Mouse (Mus musculus) natural killer cell, adult 2 months (primary cell): Measurements from ENCODE around the gene Cd99l2.

Experiments
- DNase-seq, 2 experiments: peaks; one replicate each; pipeline ENCODE4 v3.0.0; 2022; ENCODE audit warnings: low spot score in 2 of 2

Gene Cd99l2

DNA sequence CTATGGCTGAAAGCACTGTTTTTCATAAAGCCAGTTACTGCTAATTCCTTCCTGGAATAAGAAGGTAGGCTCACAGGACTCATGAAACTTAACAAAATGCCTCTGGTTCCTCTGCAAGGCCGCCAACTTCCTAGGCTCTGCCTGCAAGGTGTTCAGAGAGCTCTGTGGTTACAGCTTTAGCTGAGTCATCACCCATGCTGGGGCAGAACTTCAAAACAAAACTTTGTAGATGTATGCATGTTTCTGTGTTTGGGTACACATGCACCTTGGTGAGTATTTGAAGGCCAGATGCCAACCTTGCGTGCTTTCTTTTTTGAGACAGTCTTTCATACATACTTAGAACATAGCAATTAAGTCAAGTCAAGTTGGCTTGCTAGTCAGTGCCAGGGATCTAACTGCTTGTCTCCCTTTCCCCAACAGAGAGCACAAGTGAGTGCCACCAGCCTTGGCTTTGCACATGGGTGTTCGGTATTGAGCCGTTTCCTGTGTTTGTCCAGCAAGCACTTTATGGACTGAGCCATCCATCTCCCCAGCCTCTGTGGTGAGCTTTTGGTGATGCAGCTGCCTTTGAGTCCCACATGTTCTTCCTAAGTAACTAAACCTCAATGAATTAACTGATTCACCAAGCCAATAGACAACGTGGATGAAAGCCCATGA is 23.9 kb downstream of the Cd99l2 start:
- peak; percentile 3 to 10 for DNase-seq

DNA sequence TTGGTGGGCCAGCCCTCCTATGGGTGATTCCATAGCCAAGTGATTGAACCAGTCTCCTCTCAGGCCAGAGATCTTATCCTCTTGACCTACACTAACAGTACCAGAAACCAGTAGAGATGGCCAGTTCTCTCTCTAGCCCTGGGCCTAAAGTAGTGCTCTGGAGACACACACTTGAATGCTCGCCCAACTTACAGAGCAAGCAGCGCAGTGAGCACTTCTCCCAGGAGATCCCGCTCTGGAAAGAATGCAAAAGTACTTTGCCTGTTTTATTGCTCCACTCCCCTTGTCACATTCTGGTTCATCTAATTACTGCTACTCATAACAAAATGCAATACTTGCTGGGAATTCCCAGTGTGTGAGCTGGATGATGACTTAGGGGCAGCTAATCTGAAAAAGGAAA is 25.2 kb downstream of the Cd99l2 start:
- DNase-seq = no peak

DNA sequence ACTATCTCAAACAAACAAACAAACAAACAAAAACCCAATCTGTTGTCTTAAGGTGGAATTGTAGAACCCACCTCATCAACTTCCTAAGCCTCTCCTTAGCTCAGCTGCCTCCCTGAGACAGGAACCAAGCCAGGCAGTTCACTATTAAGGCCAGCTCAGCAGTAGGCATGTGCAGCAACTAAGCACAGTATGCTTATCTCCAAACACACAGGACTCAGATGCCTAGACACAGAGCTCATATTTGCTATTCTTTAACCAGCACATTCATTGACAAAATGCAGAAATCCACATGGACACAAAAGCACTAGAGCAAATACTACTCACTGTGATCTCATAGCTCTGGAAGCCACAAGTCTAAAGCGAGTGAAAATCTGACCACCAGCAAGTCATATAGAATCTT is 27.2 kb downstream of the Cd99l2 start:
- no peak for DNase-seq

- DNase-seq = no peak
These were observed 28.4 kb downstream of the Cd99l2 start for GRCm38 (mm10) chrX:71464138-71464826.

DNA sequence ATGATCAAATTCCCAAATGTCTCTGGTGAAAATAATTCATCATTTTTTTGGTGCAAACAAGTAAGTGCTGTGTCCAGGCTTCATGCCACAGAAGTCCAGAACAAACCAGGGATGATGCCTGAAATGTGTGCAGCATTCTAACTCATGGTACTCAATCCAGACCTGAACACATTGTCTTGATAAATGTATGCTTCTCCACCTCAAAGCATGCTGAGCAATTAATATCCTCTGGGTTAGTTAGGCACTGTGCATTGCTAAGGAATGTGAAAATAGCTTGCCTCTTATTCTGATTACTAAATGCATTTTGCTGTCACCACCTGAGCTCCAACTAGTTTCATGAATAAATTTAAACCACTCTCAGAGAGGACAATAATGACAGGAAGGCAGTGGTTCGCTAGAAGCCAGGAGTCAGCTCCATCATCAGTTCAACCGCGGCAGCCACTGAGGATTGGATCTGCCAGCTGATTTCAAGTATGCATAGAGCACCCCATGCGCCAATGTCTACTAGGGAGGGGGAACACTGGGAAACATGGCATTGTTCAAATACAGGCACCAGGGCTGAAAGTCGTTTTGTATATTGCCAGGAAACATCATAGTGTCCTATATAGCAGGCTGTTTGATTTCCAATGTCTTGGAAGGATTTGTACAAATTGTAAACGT is 36.4 kb downstream of the Cd99l2 start:
- DNase-seq = no peak

GRCm38 (mm10) chrX:71442916-71443315 is 49.7 kb downstream of the Cd99l2 start:
- DNase-seq = no peak

DNA sequence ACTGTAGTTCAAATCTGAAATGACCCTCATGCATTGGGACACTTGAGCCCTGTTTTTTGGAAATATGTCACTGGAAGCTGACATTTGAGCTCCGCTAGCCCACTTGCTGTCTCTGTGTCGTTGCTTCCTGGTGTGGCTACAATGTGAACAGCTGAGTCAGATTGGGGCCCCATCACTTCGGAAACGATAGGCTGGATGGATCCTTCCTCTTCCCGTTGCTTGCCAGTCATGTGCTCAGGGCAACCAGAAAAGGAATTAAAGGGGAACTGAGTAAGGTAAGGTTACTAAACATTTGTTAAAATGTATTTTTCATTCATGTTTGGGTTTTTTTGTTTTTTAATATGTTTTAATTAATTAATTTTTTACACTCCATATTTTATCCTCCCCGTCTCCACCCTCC is 53.2 kb downstream of the Cd99l2 start:
- no peak for DNase-seq

DNA sequence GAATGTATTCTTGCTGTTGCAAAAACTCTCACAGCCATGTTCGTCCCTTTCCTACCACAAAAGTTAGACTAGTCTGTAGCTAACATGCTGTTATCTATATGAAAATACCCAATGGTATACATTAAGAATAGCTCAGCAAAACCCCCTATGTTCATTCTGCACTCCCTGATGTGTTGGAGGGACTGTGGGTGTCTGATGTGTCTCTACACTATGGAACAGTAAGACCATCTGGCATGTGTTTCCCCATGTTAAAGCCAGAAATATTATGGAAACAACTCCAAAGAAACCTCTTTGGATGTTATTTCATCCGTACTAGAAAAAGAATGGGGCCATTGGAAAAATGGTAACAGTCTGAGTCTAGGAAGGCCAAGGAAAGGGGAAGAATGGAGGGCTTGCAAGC is 57.1 kb downstream of the Cd99l2 start:
- DNase-seq = no peak

DNA sequence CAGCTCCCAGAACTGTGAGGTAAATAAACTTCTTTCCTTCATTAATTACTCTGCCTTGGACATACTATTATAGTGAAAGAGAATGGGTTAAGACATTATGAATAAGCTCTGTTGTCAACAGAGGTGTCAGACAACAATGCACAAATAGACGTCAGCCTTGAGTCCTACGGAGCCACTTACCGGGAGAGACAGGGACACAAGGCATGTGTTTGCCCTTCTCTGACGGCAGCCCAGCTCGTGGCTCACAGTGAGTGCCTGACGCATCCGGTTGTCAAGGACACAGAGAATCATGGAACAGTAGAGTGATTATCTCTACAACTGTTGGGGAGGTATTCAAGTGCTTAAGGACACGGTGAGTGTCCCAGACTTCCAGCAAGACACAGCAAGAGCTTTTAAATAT is 57.8 kb downstream of the Cd99l2 start:
- DNase-seq = no peak

DNA sequence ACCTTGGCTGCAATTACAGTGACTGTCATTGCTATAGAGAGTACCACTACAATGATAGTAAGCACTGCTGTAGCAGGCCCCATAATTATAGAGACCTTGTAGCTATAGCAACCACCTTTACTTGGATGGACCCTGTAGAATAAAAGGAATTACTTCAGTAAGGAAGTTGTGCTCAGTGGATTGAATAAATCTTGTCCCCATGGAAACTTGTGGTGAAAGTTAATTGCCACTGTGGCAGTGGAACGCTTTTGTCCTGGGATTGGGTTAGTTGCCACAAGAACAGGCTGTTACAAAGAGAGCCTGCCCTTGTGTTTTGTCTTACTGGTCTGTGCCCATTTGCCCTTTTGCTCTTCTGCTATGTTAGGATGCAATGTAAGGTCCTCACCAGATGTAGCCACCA is 58.2 kb downstream of the Cd99l2 start:
- no peak for DNase-seq

DNA sequence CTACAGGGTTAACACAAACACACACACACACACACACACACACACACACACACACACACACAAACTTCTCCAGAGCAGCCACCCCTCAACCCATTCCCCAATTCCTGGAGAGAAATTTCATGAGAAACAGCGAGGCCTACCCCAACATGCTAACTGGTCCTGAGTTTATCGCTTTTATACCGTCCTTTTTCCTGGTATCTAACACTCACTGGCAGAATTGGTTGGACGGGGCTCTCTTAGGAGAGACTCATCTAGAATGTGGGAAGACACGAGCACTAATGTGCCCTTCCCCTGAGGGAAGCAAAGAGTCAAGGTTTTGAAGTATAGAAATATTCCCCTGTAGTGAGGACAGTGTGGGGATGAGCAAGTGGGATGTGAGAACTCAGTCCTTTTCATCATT is 61.7 kb downstream of the Cd99l2 start:
- DNase-seq = no peak

GRCm38 (mm10) chrX:71427491-71427890 is 65.2 kb downstream of the Cd99l2 start:
- no peak for DNase-seq

DNA sequence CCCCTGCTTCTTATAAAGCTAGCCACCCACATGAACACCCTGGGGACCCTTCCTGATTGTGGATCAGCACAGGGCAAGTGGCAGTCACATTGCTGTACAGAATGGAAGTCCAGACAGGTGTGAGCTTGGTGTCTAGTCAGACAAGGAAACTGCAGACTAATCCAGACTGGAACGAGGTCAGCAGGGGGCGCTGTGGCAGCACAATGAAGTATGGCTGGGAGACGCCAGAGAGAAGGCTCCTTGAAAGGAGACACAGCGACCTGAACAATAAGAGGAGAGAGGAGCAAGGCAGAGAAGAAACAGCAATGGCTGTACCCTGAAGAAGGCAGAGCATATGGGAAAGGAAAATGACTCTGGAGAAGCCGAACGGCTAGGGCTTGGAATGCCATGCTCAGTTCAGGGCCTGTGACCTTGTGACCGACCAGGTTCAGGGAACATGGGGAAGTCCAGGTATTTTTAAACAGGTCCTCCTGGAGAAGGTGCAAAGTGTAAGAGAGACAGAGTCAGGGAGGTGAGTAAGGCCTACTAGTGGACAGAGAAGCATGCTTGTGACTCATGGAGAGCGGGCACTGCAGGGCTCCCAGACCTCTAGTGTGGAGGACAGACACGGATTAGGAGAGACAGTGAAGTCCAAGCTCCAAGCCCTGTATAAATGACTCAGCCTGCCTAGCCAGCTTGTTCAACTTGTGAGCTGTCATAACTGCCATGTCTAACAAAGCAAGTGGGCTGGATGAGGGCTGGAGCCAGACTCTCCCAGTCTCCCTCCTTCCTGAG is 66.7 kb downstream of the Cd99l2 start:
- DNase-seq = peak; percentile 48 to 56

DNA sequence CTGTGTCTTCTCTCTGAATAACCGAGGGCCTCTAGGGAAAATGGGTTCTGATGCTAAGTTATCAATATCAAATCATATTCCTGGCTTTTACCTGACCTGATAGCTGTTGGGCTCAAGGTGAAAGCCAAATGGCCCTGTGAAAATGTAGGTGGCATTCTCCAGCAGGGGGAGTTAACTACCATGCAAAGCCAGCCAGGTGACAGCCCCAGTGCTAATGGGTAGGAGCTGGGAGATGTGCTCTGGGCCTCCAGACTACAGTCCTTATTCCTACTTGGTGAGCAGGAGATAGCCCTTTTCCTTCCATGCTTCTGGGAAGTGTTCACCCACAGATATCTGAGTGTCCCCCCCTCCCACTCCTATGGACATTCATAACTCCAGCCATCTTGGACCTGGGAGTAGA is 67.8 kb downstream of the Cd99l2 start:
- no peak for DNase-seq

DNA sequence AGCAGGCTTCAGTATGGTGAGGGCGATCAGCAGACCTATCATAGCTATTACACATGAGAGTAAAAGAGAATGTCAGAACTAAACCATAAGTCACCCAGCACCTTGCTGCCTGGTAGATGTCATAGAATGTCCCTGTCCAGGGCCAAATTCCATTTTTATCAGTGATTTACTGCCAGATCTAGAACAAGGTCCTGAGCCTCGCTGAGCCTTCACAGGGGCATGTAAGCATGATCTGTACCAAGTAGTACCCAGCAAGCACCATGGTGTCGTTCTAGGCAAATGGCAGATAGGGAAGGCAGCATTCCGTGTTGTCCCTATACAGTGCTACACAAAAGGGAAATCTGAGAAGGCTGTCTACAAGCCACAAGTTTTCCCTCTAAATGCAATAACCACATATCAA is 79.0 kb downstream of the Cd99l2 start:
- no peak for DNase-seq

- DNase-seq = no peak
These were observed 79.9 kb downstream of the Cd99l2 start for GRCm38 (mm10) chrX:71412776-71413175.

DNA sequence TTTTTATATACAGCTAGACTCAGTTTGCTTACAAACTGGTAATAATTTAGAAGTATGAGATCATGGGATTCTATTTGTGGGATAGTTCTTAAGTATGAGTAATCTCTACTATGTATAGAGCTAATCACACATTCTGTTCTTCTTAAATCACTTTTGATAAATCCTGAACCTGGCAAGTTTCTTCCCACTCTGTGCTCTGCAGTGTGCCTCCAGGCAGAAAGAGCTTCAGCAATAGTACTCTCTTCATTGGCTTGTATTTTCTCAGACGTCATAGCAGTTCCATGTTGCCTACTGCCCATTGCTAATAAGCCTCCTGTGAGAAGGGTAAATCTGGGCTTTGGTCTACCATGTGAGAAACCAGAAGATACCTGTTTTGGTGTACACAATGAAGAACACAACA is 84.3 kb downstream of the Cd99l2 start:
- DNase-seq = no peak

DNA sequence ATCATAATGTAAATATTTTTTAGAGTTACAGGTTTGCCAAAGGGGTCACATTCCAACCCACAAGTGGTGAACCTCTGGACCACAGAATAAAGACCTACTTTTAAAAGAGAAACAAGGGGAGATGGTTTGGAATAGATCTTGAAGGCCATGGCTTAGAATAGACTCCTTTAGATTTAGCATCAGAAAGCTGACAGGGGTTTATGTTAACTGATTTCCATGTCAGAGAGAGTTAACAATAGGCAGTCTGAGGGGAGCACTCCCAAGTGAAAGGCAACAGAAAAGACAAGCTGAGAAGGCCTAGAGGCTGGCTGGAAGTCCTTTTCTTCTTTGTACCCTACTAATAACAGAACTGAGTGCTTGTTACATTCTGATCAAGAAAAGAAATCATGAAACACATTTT is 86.4 kb downstream of the Cd99l2 start:
- no peak for DNase-seq

GRCm38 (mm10) chrX:71396326-71396725 is 96.3 kb downstream of the Cd99l2 start:
- DNase-seq = no peak

DNA sequence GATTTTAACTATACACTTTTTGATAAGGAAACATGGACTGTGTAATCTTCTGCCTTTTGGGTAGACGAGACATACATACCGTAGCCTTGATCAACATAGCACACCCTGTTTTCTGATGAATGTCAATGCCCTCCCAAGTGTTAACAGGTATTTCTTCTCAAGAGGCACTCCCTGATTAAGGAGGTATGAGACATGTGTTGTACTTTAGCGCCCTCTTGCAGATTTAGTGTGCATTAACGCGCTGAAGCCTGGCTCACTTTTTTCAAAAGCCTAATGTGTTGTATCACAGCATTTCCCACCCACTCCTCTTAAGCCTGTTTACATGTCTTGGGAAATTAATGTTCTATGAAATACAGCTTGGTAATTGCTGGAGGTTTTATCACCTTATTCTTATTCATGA is 111.1 kb downstream of the Cd99l2 start:
- peak; percentile 24 to 41 for DNase-seq

GRCm38 (mm10) chrX:71378435-71378834 is 114.2 kb downstream of the Cd99l2 start:
- peak; percentile 25 to 30 for DNase-seq

DNA sequence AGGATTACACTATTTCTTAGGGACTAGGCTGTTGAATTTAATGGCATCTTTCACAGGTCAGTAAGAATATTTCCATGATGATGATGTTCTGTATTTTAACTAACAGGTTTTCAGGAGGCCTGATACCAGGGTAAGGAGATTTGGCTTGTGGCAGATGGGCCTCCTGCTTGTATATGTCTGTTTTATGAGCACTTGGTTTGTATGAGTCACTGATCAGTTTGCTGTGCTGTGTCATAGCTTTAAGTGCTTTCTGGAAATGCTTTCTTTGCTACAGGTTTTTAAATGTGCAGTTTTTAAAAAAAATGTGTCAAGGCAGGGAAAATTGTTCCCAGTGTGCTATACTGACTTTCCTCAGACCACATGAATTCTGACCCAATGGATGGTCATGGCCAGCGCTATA is 115.9 kb downstream of the Cd99l2 start:
- DNase-seq = no peak
